Mouse (Mus musculus) left cerebral cortex, postnatal 4 days (tissue): ENCODE measurements at regions not wholly inside any gene's neighbourhood (a gene's known extent, or its start where the extent isn't known, plus 50 kb on each side); places are given as distances from the start of the nearest gene placed in this dataset.
A peak's percentile ranks its signal among the peaks of the same experiment; 100 is the strongest.

Experiments used
- DNase-seq: peaks from one replicate; pipeline ENCODE4 v3.0.0-alpha.2; 2022
- intact Hi-C: fragments of 180-260 bp; cut with DNase I; formaldehyde crosslinking; loops from one replicate; pipeline ENCODE4 v1.15.1; 2025

DNA sequence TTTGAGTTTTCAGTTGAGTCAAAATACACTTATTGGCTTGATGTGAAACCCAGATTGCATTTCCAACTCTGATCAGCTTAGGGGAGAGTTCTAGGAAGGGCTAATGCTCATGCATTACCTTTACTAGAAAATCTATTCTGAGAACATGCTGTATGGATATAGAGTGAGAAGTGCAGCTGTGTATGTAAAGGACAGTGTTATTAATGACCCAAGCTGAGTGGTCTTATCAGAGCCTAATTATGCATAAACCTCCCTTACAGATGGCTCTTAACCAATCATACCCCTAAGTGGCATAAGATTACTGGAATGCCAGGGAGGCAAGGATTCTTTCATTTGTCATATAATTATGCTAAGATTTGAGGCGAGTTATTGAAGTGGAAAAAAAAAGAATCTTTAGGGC lies 210.6 kb upstream of the 2610001J05Rik start:
- no peak for DNase-seq
- intact Hi-C loops: no loop called here

DNA sequence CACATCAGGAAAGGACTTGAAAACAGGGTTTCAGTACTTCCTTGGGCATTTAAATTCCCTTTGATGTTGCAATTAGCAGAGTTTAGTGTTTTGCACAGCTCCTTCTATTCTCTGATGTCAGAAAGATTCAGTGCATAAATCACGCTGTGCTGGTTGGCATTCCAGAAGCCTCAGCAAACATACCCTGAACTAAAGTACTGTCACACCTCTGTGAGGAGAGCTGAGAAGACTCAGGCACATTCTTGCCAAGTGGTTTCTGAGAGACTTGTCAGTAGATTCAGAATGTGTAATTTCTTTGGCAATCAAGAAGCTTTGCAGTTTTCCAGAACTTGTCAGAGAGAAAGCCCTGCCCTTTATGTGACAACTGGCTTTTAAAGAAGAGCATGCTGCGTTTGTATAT lies 192.4 kb upstream of the 2610001J05Rik start:
- DNase-seq: no peak
- intact Hi-C loops: no loop called here

DNA sequence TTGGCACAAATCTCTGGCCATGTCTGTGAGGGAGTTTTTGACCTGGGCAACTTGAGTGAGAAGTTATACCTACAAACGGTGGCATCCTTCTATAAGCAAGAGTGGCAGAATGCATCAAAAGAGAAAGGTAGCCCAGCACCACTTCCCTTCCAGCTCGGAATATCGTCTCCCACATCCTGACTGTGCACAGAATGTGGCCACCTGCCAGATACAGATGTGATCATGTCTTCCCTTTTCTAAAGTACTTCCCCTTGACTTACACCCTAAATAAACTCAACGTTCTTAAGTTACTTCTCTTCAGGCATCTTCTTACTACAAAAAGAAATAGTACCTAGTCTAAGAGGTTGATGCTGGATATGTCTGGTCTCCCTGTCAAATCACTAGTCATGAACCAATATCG lies 175.2 kb upstream of the 2610001J05Rik start:
- intact Hi-C loops: no loop called here
- DNase-seq: no peak

DNA sequence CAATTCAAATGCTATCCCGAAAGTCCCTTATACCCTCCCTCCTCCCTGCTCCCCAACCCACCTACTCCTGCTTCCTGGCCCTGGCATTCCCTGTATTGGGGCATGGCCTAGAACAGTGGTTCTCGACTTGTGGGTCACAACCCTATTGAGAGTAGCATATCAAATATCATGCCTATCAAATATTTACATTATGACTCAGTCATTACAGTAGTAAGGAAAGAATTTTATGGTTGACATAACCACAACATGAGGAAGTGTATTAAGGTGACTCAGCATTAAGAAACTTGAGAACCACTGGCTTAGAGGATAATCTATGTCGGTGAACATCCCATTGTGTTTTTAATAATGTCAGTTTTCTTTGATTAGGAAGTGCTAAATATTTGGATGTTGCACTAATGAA lies 173.3 kb upstream of the 2610001J05Rik start:
- DNase-seq: no peak
- intact Hi-C loops: no loop called here

DNA sequence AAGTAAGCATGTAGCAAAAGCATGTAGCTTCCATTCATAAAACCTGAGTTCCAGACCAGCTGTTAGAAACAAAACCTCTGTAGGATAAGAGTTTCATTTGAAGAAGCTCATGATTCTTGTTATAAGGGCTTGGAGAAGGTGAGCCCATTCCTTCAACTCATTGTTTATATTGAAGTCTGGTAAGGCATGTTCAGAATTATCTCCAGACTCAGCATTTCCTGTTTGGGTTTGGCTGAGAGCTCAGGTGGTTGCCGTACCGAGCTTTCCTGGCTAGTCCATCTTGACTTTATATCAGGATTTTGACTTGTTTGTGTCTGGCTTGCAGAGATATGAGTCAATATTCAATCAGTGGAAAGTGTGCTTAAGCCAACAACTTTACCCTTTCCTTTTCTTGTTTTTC lies 154.6 kb upstream of the 2610001J05Rik start:
- intact Hi-C loops: no loop called here
- DNase-seq: no peak

DNA sequence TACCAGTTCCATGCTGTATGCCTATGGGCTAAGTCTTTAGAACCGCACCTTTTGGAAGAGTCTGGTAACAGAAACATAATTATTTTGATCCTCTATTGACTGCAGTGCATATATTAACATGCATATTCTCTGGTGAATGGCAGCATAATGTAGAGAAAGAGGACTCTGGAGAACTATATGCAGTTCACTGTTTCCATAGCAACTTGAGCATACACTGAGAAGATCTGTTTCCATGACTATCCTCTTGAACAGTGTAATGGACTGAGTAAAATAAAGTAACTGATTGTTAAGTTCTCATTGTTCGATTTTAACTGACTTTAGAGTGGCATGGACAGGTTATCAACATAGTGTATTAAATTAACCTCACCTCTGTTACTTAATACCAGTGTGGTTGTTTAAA lies 147.6 kb upstream of the 2610001J05Rik start:
- no peak for DNase-seq
- intact Hi-C loops: no loop called here

DNA sequence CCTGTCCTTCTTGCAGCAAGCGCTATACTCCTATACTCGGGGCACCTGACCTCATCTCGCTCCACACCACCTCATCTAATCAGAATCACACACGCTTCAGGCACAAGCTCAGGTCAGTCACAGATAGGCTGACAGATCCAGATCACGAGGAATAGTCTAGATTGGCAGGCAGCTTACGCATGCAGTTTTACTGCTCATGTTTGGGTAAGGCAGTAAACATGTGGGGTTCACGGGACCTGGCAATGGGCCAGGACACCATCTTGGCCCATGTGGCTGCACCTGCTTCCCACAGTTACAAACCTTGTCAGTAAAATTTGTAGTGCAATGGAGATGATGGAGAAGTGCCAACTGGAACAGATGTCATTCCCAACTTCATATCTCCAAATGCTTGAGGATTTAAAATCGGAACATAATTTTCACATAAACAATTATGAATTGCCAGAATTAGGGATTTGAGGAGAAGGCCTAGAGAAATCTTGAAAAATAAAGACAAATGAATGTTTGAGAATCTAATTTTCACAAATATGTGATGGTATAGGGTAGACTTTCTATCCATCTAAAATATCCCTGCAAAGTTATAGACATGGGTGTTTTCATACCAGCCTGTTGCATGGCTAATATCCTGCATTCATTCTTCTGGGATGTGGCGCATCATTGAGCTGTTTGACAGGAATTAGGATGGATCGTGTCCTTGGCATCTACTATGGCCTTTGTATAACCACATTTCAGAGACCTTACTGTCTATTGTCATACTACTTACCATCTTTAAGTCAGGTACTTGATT lies 111.5 kb upstream of the 2610001J05Rik start:
- peak; percentile 84 for DNase-seq
- intact Hi-C loops: no loop called here

DNA sequence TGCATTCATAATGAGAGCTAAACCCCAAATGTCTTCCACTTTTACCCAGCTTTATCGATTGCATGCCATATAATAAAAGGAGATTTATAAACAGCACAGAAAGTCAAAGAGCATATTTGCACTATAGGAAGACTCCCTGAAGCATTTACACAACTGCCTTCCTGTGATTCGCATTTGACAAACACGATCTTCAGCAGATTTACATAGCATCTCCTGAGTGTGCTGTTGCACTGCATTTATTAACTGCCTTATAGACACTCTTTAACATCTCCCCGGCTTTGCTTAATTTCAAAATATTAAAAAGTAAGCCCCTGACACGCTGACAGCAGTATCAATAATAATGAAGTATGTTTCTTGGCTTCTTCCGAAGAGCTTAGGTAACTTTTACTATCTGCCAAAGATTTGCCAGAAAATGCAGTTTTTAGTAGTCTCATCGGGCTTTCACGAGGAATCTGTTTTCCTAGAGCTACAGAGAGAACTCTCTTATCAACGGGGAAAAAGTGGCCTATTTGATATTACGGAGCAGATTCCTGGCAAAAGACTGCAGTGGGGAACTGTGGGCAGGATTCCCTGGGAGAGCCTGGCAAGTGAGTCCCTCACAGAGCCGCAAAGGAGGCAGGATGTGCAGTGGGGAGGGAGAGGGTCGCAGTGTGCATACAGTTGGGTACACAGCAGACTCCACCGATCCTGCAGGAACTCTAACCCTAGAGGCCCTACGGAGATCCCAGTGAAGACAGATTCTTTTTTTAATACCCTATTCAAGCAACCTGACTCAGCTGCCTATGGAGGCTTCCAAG lies 103.6 kb upstream of the 2610001J05Rik start:
- intact Hi-C loops: no loop called here
- DNase-seq: peak; percentile 10

DNA sequence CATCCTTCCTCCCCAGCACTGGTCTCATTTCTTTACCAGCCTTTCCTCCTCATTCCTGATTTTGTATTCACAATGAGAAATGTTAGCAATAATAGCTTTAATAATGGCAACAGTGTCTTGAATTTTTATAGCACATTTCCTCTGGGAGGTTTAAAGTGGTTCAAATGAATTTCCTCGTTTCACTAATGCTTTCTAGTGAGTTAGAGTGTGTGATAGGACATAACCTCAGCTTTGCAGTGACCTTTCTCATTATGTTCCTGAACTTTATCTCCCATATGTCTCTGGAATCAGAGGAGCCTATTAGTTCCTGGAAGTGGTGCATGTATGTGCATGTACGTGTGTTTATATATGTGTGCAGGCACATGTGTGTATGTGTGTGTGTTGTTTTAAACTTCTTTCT lies 93.2 kb upstream of the 2610001J05Rik start:
- intact Hi-C loops: no loop called here
- no peak for DNase-seq

DNA sequence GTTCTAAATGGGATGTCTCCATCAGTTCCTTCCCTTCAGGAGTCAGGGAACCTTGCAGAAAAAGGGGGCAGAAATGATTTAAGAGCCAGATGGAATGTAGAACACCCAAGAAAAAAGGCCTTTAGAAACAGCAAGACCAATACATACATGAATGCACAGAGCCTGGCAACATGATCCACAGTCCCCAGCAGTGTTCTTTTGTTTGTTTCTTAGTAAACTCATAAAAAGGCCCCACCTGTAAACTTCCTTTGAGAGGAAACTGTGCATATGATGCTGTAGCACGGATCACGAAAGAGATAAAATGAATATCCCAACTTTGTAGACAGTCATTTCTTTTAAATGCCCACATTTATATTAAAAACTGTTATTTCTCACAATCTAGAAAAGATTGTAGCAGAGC lies 92.7 kb upstream of the 2610001J05Rik start:
- no peak for DNase-seq
- intact Hi-C loops: no loop called here

DNA sequence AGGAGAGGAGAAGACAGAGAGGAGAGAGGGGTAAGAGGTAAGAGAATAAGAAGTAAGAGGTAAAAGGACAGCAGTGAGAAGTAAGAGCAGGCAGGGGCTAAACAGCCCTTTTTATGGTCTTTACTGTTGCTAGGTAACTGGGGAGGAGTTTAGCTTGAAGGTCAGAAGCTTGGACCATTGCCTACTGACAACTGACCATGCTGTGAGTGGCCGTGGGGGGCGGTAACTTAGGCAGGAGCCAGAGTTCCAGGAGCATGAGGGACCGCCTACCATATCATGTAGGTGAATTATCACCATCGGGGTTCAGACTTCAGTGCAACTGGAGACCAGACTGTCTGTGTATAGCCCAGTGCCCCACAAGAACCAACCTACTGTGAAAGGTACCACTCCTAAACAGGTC lies 78.3 kb upstream of the 2610001J05Rik start:
- intact Hi-C loops: no loop called here
- no peak for DNase-seq

DNA sequence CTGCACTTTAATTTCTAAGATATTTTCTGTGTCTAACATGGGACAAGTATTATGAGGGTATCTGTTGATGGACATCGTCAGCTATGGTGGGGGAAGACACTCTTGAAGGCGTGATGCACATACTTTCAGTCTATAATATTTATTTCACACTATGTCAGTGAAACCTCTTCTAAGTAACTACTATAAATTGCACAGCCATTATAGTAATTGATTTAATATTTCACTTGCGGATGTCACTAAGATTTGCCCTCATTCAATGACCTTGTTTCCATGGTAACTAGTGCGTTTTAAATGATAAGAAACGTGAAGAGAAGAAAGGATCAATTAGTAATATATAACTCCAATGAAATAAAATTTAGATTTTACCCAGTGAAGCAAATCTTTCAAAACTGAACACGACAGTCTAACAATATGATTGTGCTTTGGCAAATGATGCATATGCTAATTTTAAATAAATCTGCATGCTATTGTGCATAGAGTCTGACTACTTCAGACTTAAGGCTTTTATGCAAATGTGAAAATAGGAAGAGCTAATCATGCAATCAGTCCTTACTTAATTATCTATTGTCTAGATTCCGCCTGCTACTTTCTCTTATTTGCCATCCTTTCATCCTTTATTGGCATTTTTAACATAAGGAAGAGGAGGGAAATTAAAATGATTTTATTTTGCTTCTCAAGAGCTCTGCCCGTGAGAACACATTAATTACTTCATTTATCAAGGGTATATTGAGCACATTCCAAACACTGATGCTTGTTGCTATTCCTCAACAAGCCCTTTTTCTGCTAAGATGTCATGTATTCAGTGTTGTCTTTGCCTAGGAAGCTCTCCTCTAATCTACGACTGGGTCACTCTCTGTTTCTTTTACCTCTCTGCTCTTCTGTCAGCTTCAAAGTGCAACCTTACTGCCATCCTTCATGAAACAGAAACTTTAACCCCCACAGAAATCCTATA lies 49.8 kb upstream of the 2610001J05Rik start:
- DNase-seq: no peak

More for the DNA sequence above, 49.8 kb upstream of the 2610001J05Rik start:
- intact Hi-C loops: no loop called here
